Mouse (Mus musculus) lung, embryonic 15.5 days (tissue): ENCODE results near the gene C9. TPM values are rescaled to one million over a fixed set of nuclear protein-coding genes. Genes with fewer than 3 reads are reported as not detected.

Source experiments
- ATAC-seq: fragments of 200-750 bp; cut with Nextera tagmentation; 2 replicates; pipeline ENCODE4 v1.8.0; 2017; ENCODE audit warnings: moderate number of reproducible peaks, borderline replicate concordance; ENCODE audit not compliant: low FRiP score, low TSS enrichment; ENCODE audit errors: extremely low read depth
- H3K27ac ChIP-seq: fragments of 300-500 bp; sonication (generic); 2 replicates; pipeline ENCODE4 v1.5.1; 2015; ENCODE audit warnings: moderate library complexity, mild to moderate bottlenecking, inconsistent platforms
- H3K27me3 ChIP-seq: fragments of 300-500 bp; sonication (generic); 2 replicates; pipeline ENCODE4 v1.6.1; 2015; ENCODE audit warnings: inconsistent platforms
- H3K36me3 ChIP-seq: fragments of 300-500 bp; sonication (generic); 2 replicates; pipeline ENCODE4 v1.6.1; 2015; ENCODE audit warnings: inconsistent platforms
- H3K4me1 ChIP-seq: fragments of 300-500 bp; sonication (generic); 2 replicates; pipeline ENCODE4 v1.6.1; 2015; ENCODE audit warnings: inconsistent platforms
- H3K4me2 ChIP-seq: fragments of 300-500 bp; sonication (generic); 2 replicates; pipeline ENCODE4 v1.6.1; 2015; ENCODE audit warnings: inconsistent platforms, mild to moderate bottlenecking, moderate library complexity
- H3K4me3 ChIP-seq: fragments of 300-500 bp; sonication (generic); 2 replicates; pipeline ENCODE4 v1.5.1; 2015; ENCODE audit warnings: mild to moderate bottlenecking, inconsistent platforms
- H3K9ac ChIP-seq: fragments of 300-500 bp; sonication (generic); 2 replicates; pipeline ENCODE4 v1.6.1; 2015; ENCODE audit warnings: inconsistent platforms
- H3K9me3 ChIP-seq: fragments of 300-500 bp; sonication (generic); 2 replicates; pipeline ENCODE4 v1.6.1; 2016; ENCODE audit warnings: inconsistent platforms
- WGBS: fragments of 180-500 bp; shearing (Covaris S2); methylation state at CpG from one replicate; pipeline ENCODE4 v1.1.7; 2015; 5-methylcytosine and 5-hydroxymethylcytosine counted together
- polyA plus RNA-seq: library from polyadenylated mRNA; unstranded; fragments of >200 nt; fragmentation: Nextera tagmentation; extraction: Ambion mirVana; gene quantifications from 2 replicates; pipeline ENCODE4 v1.2.1, GENCODE M21; 2015

C9 gene
- not detected in 2 replicates for polyA plus RNA-seq

DNA sequence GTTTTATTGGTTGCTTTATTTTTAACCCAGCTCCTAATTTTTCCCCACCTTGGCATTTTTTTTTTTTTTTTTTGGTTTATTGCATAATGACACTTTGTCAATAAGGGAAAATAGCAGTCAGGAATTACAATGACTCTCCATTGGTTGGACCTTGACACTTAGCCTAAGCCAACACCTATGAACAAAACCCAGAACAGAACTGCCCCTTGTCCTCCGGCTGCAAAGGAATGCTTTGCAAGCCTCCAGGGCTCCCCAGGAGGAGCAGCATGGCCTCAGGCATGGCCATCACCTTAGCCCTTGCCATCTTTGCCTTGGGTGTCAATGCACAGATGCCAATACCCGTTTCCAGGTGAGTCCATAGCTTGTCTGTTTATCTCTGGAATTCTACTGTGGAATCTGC is at the start of gene C9:
Gene C9, plus strand, starts transcription at position 193 of the 400 bp plus-strand sequence.
- 41% methylated on average over 2 of the region's 2 CpGs for WGBS

GRCm38 (mm10) chr15:6398211-6398610 is 46.9 kb upstream of the C9 start:
- H3K36me3 ChIP-seq = no peaks in the 10 kb centered on the region
- ATAC-seq = no peak
- no peaks in the 10 kb centered on the region for H3K9me3 ChIP-seq
- H3K4me1 ChIP-seq = no peaks in the 10 kb centered on the region
- H3K27ac ChIP-seq = no peak overlapping the region
- H3K4me2 ChIP-seq = no peak overlapping the region
- H3K9ac ChIP-seq = no peak overlapping the region
- H3K27me3 ChIP-seq = no peaks in the 10 kb centered on the region
- no peak overlapping the region for H3K4me3 ChIP-seq
- 79% methylated on average over 4 of the region's 4 CpGs for WGBS

More for the DNA sequence above, at the start of gene C9:
- no peak within 1 kb of the TSS for H3K9ac ChIP-seq
- ATAC-seq = no peak
- no peaks in the 10 kb centered on the region for H3K9me3 ChIP-seq
- H3K4me1 ChIP-seq = peaks cover 8% of the 10 kb centered on the region; the same call in 1 of the 2 replicates
- no peaks in the 10 kb centered on the region for H3K27me3 ChIP-seq
- H3K27ac ChIP-seq = no peak within 1 kb of the TSS
- H3K4me2 ChIP-seq = no peak within 1 kb of the TSS
- no peak within 1 kb of the TSS for H3K4me3 ChIP-seq
- H3K36me3 ChIP-seq = no peaks in the 10 kb centered on the region

DNA sequence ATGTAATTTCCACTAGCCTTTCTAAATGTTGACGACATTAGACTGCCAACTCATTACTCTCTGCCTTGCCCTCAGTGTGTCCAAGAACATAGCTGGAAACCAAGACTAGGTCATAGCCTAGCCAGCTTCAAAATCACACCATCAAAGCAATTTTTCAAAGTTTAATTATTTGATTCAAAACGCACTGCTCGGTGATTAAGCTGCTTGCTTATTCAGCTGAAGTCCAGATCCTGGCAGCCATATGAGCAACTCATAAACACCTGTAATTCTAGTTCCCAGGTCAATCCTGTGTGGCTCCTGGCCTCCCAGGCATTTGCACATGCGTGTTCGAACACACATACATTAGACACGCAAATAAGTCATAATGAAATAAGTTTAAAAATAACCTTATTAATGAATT is 46.2 kb upstream of the C9 start:
- no peak overlapping the region for H3K27ac ChIP-seq
- H3K36me3 ChIP-seq = no peaks in the 10 kb centered on the region
- no peaks in the 10 kb centered on the region for H3K4me1 ChIP-seq
- H3K4me3 ChIP-seq = no peak overlapping the region
- no peak for ATAC-seq
- no peaks in the 10 kb centered on the region for H3K9me3 ChIP-seq
- no peak overlapping the region for H3K9ac ChIP-seq
- 77% methylated on average over 6 of the region's 6 CpGs for WGBS
- H3K4me2 ChIP-seq = no peak overlapping the region
- no peaks in the 10 kb centered on the region for H3K27me3 ChIP-seq

GRCm38 (mm10) chr15:6400115-6400514 is 45.0 kb upstream of the C9 start:
- Histone ChIP-seq H3K9me3 (no peaks in the 10 kb centered on the region), H3K36me3 (no peaks in the 10 kb centered on the region), H3K4me3 (no peak overlapping the region), H3K27ac (no peak overlapping the region), H3K27me3 (no peaks in the 10 kb centered on the region), H3K4me2 (no peak overlapping the region), H3K9ac (no peak overlapping the region), H3K4me1 (no peaks in the 10 kb centered on the region)
- no peak for ATAC-seq
- 35% methylated on average over 8 of the region's 8 CpGs for WGBS

GRCm38 (mm10) chr15:6402433-6402832 is 42.7 kb upstream of the C9 start:
- H3K36me3 ChIP-seq = no peaks in the 10 kb centered on the region
- H3K4me2 ChIP-seq = no peak overlapping the region
- WGBS = 47% methylated on average over 2 of the region's 2 CpGs
- H3K9ac ChIP-seq = no peak overlapping the region
- H3K27ac ChIP-seq = no peak overlapping the region
- H3K4me3 ChIP-seq = no peak overlapping the region
- no peaks in the 10 kb centered on the region for H3K4me1 ChIP-seq
- ATAC-seq = no peak
- no peaks in the 10 kb centered on the region for H3K9me3 ChIP-seq
- H3K27me3 ChIP-seq = no peaks in the 10 kb centered on the region

DNA sequence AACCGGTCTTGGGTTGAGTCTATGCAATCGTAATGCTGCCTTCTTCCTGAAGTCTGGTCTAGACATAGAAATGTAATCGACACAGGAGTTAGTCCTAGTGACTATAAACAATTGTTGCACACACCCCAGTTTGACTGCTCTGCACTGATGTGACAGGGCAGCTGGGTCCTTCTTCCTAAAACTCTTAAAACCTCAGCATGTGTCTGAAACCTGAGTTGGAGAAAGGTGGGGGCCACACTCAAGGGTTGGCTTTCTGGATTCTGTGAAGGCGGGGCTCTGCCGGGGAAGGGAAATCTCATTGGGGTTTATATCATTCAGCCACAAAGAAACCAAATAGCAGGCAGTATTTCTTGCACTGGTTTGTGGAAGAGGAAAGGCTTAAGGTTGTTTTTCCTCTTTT is 41.0 kb upstream of the C9 start:
- Histone ChIP-seq H3K4me1 (no peaks in the 10 kb centered on the region), H3K36me3 (no peaks in the 10 kb centered on the region), H3K4me2 (no peak overlapping the region), H3K4me3 (no peak overlapping the region), H3K27me3 (no peaks in the 10 kb centered on the region), H3K27ac (no peak overlapping the region), H3K9me3 (no peaks in the 10 kb centered on the region), H3K9ac (no peak overlapping the region)
- ATAC-seq = no peak
- WGBS = 83% methylated on average over 5 of the region's 5 CpGs

DNA sequence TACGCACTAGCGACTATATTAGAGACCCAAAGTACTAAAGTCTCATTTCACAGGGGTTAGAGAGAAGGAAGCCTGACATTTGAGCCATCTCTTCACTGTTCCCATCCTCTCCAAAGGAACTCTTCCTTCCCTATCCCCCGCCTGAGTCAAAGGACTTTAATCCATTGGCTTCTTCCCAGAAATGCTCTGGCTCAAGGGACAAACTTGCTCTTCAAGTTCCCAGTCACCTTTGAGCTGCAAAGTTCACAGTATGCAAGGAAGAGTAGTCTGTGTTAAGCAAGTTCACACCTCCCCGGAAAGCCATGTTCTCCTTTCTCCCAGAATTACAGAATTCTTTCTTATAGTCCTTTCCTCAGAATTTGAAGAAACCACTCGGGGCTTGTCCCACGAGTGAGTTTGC is 38.4 kb upstream of the C9 start:
- Histone ChIP-seq H3K4me3 (no peak overlapping the region), H3K27ac (no peak overlapping the region), H3K27me3 (no peaks in the 10 kb centered on the region), H3K9ac (no peak overlapping the region), H3K36me3 (no peaks in the 10 kb centered on the region), H3K4me1 (no peaks in the 10 kb centered on the region), H3K4me2 (no peak overlapping the region), H3K9me3 (no peaks in the 10 kb centered on the region)
- WGBS = 79% methylated on average over 6 of the region's 6 CpGs
- ATAC-seq = no peak

- Histone ChIP-seq H3K36me3 (no peaks in the 10 kb centered on the region), H3K9ac (no peak overlapping the region), H3K4me2 (no peak overlapping the region), H3K27ac (no peak overlapping the region), H3K4me3 (no peak overlapping the region), H3K9me3 (no peaks in the 10 kb centered on the region), H3K27me3 (no peaks in the 10 kb centered on the region), H3K4me1 (no peaks in the 10 kb centered on the region)
- 83% methylated on average over 8 of the region's 8 CpGs for WGBS
- ATAC-seq = no peak
These were observed 36.1 kb upstream of the C9 start for GRCm38 (mm10) chr15:6409031-6409430.

DNA sequence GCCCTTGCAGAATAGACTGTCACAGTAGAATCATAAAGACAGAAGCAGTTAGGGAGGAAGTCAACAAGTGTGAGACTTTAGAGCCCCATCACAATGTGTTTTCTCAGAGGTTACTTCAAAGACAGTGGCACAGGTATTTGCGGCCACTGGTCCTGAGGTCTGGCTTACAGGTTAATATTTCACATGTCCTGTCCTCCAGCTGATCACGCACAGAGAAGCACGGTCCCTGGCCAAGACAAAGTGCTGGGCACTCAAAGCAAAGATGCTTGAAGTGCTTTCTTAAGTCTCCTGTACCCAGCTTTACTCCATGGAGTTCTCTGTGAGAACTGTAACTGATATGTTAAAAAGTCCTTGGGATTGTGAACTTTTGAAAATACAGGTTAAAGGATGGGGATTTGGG is 35.0 kb upstream of the C9 start:
- H3K36me3 ChIP-seq = no peaks in the 10 kb centered on the region
- no peak overlapping the region for H3K27ac ChIP-seq
- H3K9me3 ChIP-seq = no peaks in the 10 kb centered on the region
- no peak overlapping the region for H3K9ac ChIP-seq
- no peak for ATAC-seq
- H3K4me1 ChIP-seq = no peaks in the 10 kb centered on the region
- WGBS = 67% methylated on average over 3 of the region's 3 CpGs
- H3K4me2 ChIP-seq = no peak overlapping the region
- no peaks in the 10 kb centered on the region for H3K27me3 ChIP-seq
- no peak overlapping the region for H3K4me3 ChIP-seq

- no peak for ATAC-seq
- H3K4me1 ChIP-seq = no peaks in the 10 kb centered on the region
- H3K36me3 ChIP-seq = no peaks in the 10 kb centered on the region
- H3K9ac ChIP-seq = no peak overlapping the region
- WGBS = 78% methylated on average over 6 of the region's 6 CpGs
- H3K4me3 ChIP-seq = no peak overlapping the region
- H3K4me2 ChIP-seq = no peak overlapping the region
- no peak overlapping the region for H3K27ac ChIP-seq
- H3K9me3 ChIP-seq = no peaks in the 10 kb centered on the region
- no peaks in the 10 kb centered on the region for H3K27me3 ChIP-seq
These were observed 33.8 kb upstream of the C9 start for GRCm38 (mm10) chr15:6411334-6411733.

DNA sequence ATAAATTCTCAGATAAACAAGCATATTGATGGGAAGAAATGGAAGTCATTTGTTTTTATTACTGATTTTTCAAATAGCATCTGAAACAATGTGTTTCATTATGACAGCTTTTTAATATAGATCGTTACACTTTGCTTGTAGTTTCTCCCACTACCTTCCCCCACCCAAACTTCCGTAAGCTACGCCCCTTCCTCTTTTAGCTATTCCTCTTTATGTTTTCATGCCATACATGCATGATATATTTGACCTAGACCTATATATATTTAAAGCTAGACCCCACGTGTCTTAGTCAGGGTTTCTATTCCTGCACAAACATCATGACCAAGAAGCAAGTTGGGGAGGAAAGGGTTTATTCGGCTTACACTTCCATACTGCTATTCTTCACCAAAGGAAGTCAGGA is 29.8 kb upstream of the C9 start:
- Histone ChIP-seq H3K9me3 (no peaks in the 10 kb centered on the region), H3K4me2 (no peak overlapping the region), H3K9ac (no peak overlapping the region), H3K36me3 (0 out of 2 replicates have a peak, but pooled peaks cover 3% of the 10 kb centered on the region), H3K27ac (no peak overlapping the region), H3K27me3 (no peaks in the 10 kb centered on the region), H3K4me1 (no peaks in the 10 kb centered on the region), H3K4me3 (no peak overlapping the region)
- WGBS = 85% methylated on average over 5 of the region's 5 CpGs
- ATAC-seq = no peak

GRCm38 (mm10) chr15:6431777-6432176 is 13.3 kb upstream of the C9 start:
- H3K36me3 ChIP-seq = 0 out of 2 replicates have a peak, but pooled peaks cover 5% of the 10 kb centered on the region
- no peaks in the 10 kb centered on the region for H3K9me3 ChIP-seq
- H3K27ac ChIP-seq = peak overlapping the region; percentile 53; the same call in 1 of the 2 replicates

GRCm38 (mm10) chr15:6432411-6432810 is 12.7 kb upstream of the C9 start:
- Histone ChIP-seq H3K4me1 (peaks cover 8% of the 10 kb centered on the region; the same call in 1 of the 2 replicates), H3K9ac (no peak overlapping the region), H3K4me2 (no peak overlapping the region), H3K9me3 (no peaks in the 10 kb centered on the region), H3K4me3 (no peak overlapping the region), H3K36me3 (0 out of 2 replicates have a peak, but pooled peaks cover 5% of the 10 kb centered on the region), H3K27ac (peak overlapping the region; percentile 53; the same call in 1 of the 2 replicates), H3K27me3 (no peaks in the 10 kb centered on the region)
- peak; percentile 95 for ATAC-seq
- WGBS = 45% methylated on average over 7 of the region's 7 CpGs

More at GRCm38 (mm10) chr15:6431777-6432176, 13.3 kb upstream of the C9 start:
- Histone ChIP-seq H3K4me1 (peaks cover 8% of the 10 kb centered on the region; the same call in 1 of the 2 replicates), H3K4me3 (no peak overlapping the region), H3K4me2 (no peak overlapping the region), H3K9ac (no peak overlapping the region), H3K27me3 (no peaks in the 10 kb centered on the region)
- no peak for ATAC-seq
- WGBS = 83% methylated on average over 7 of the region's 7 CpGs
